Mouse (Mus musculus): ENCODE data around the gene Ttc23.

DNA sequence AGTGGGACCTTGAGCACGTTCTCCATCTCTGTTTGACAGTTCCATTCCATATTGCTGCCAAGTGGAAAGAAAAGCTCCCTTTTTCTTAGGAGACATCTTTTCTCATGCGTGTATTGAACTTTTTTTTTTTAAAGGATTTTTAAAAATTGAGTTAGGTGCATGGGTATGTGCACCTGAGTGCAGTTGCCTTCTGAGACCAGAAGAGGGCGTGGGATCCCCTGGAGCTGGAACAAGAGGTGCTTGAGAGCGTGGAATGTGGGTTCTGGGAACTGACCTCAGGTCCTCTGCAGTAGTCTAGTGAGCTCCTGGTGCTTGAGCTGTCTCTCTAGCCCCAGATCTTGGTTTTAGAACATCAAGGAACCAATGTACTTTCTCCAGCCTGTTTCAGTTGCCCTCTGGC lies 10.9 kb downstream of the Ttc23 start:
- no peak for TF ChIP-seq TAL1 (IDR thresholded peaks at IDR 0.05; ENCODE audit: low read length)
- no peak for TF ChIP-seq GATA1 (IDR thresholded peaks at IDR 0.05; ENCODE audit: low read length)
